ENCODE assay signal across 16 mouse cellular contexts in the genomic region with DNA sequence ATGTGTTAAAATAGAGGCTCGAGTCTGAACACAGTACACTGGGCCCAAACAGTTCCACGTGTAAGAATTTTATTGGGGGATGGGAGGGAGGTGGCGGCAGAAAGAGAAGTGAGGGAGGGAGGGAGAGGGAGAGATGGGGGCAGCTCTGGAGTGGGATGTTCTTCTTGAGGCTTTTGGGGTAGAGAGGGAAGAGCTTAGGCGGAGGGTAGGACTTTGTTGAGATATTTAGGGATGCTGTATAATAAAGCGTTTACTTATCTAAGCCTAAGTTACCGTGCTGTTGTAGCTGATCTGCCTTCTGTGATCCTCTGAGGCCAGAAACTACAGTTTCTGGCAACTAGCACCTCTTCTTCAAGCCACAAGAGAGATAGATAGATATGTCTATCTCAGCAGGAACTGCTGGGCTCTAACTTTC. TPM values are rescaled to one million over a fixed set of nuclear protein-coding genes. Genes with fewer than 3 reads are reported as not detected.
DNase-seq lines count a peak whose midpoint lies in the region; ATAC-seq and TF ChIP-seq lines count a peak whose summit lies in the region.
"Had no signal": no experiment of that assay in that cellular context is flagged by ENCODE, and none has a peak within 500 bp of the region (broad histone marks: within the 10 kb centered on the region; RNA-seq: fewer than 3 reads in every experiment).

No protein-coding gene starts in this region.

- no peaks in the 10 kb centered on the region for H3K27me3 ChIP-seq in stomach, embryonic 15.5 days (replicated peaks)
- no peaks in the 10 kb centered on the region for H3K27me3 ChIP-seq in stomach, postnatal 0 days (ENCODE audit: control insufficient read depth, insufficient read depth, low read length)
- 0 out of 2 replicates have a peak, but pooled peaks cover 2% of the 10 kb centered on the region for H3K27me3 ChIP-seq in liver, embryonic 13.5 days

- H3K36me3 ChIP-seq in stomach, embryonic 15.5 days = no peaks in the 10 kb centered on the region
- no peaks in the 10 kb centered on the region for H3K36me3 ChIP-seq in stomach, postnatal 0 days (ENCODE audit: control insufficient read depth, insufficient read depth, low read length)
- H3K36me3 ChIP-seq in liver, embryonic 13.5 days = peaks cover 8% of the 10 kb centered on the region; the same call in 1 of the 2 replicates

- no peak overlapping the region for H3K4me3 ChIP-seq in stomach, embryonic 15.5 days (replicated peaks)
- H3K4me3 ChIP-seq in stomach, postnatal 0 days (ENCODE audit: low read depth, low read length) = no peak overlapping the region
- no peak overlapping the region; the same call in 1 of the 2 replicates for H3K4me3 ChIP-seq in liver, embryonic 13.5 days (replicated peaks)
- no peak overlapping the region for H3K4me3 ChIP-seq in gastrocnemius, adult 2 months

- peak; percentile 12 for DNase-seq in embryo, embryonic 10.5 days (ENCODE audit: low spot score)
- DNase-seq in embryo, embryonic 10 days (ENCODE audit: low spot score) = no peak
- no peak for DNase-seq in stomach, postnatal 0 days (ENCODE audit: low spot score)
- DNase-seq in liver, embryonic 13.5 days = no peak
- DNase-seq in gastrocnemius, adult 2 months = no peak
- no peak for DNase-seq in cerebellum, adult 8-10 months

- WGBS in stomach, embryonic 15.5 days = 31% methylated on average over 6 of the region's 6 CpGs
- 38% methylated on average over 6 of the region's 6 CpGs for WGBS in stomach, postnatal 0 days
- WGBS in liver, embryonic 13.5 days (ENCODE audit: insufficient replicate concordance) = 12% methylated on average over 6 of the region's 6 CpGs

- no peak overlapping the region for H3K9ac ChIP-seq in stomach, embryonic 15.5 days
- no peak overlapping the region for H3K9ac ChIP-seq in stomach, postnatal 0 days (ENCODE audit: low read length)
- peak overlapping the region; percentile 49; the same call in 1 of the 2 replicates for H3K9ac ChIP-seq in liver, embryonic 13.5 days

- TF ChIP-seq EP300 in stomach, postnatal 0 days (optimal IDR thresholded peaks at IDR 0.05) = no peak

- ATAC-seq in stomach, embryonic 15.5 days (ENCODE audit: insufficient read depth, low FRiP score, low read depth) = no peak
- no peak for ATAC-seq in stomach, postnatal 0 days (ENCODE audit: low FRiP score, low TSS enrichment)
- ATAC-seq in liver, embryonic 13.5 days (ENCODE audit: low read depth) = no peak; the same call in 1 of the 2 replicates
- no peak for ATAC-seq in monocyte, adult 5-6 weeks (replicated peaks; ENCODE audit: insufficient number of reproducible peaks, low FRiP score, low TSS enrichment, poor library complexity, severe bottlenecking)

- 0 out of 2 replicates have a peak, but pooled peaks cover 11% of the 10 kb centered on the region for H3K4me1 ChIP-seq in stomach, embryonic 15.5 days
- no peaks in the 10 kb centered on the region for H3K4me1 ChIP-seq in stomach, postnatal 0 days (replicated peaks; ENCODE audit: control insufficient read depth, insufficient read depth)
- peaks cover 40% of the 10 kb centered on the region for H3K4me1 ChIP-seq in liver, embryonic 13.5 days (replicated peaks)

- no peak for TF ChIP-seq CTCF in stomach, postnatal 0 days (IDR thresholded peaks at IDR 0.05; ENCODE audit: low read depth)
- no peak for TF ChIP-seq CTCF in gastrocnemius, adult 2 months (IDR thresholded peaks at IDR 0.05)

- peak overlapping the region; percentile 19 for H3K4me2 ChIP-seq in stomach, embryonic 15.5 days
- no peak overlapping the region for H3K4me2 ChIP-seq in stomach, postnatal 0 days (replicated peaks; ENCODE audit: low read depth)
- peak overlapping the region; percentile 47 for H3K4me2 ChIP-seq in liver, embryonic 13.5 days

- H3K9me3 ChIP-seq in stomach, embryonic 15.5 days = no peaks in the 10 kb centered on the region
- H3K9me3 ChIP-seq in stomach, postnatal 0 days (ENCODE audit: control insufficient read depth, low read length) = no peaks in the 10 kb centered on the region
- no peaks in the 10 kb centered on the region for H3K9me3 ChIP-seq in liver, embryonic 13.5 days (replicated peaks)
- H3K9me3 ChIP-seq: embryonic facial prominence, embryonic 10.5 days had no signal

- no peak overlapping the region; the same call in 1 of the 2 replicates for H3K27ac ChIP-seq in stomach, embryonic 15.5 days
- no peak overlapping the region for H3K27ac ChIP-seq in stomach, postnatal 0 days (replicated peaks)
- H3K27ac ChIP-seq in liver, embryonic 13.5 days = no peak overlapping the region; the same call in 1 of the 2 replicates
- no peak overlapping the region for H3K27ac ChIP-seq in gastrocnemius, adult 2 months

- intact Hi-C loops in gastrocnemius, adult 2 months (cut with DNase I) = no loop called here

RNA-seq across cellular contexts. Expression of a gene that starts 0.7 kb away (rescaled TPM):
- polyA plus RNA-seq in stomach, embryonic 15.5 days (2015; fragmentation: Nextera tagmentation; extraction: Ambion mirVana) = 47.1 and 47.3 TPM in 2 replicates
- polyA plus RNA-seq in stomach, postnatal 0 days (2015; fragmentation: Nextera tagmentation; extraction: Ambion mirVana) = 23.8 and 23.9 TPM in 2 replicates
- polyA plus RNA-seq in liver, embryonic 13.5 days (2015; fragmentation: Nextera tagmentation; extraction: Ambion mirVana) = 23.8 TPM in 2 replicates
- total RNA-seq in gastrocnemius, adult 2 months (2021) = 1 to 10 TPM; 4.0 to 4.1 TPM
- 7.0 to 16.2 TPM (median 9.7 TPM) in 3 replicates for total RNA-seq in monocyte, adult 5-6 weeks (2017)

RNA-seq across cellular contexts. Expression of a gene that starts 1.2 kb away (rescaled TPM):
- 1.1 TPM in 2 replicates for polyA plus RNA-seq in stomach, embryonic 15.5 days (2015; fragmentation: Nextera tagmentation; extraction: Ambion mirVana)
- polyA plus RNA-seq in stomach, postnatal 0 days (2015; fragmentation: Nextera tagmentation; extraction: Ambion mirVana) = 0.67 and 1.4 TPM in 2 replicates
- polyA plus RNA-seq in liver, embryonic 13.5 days (2015; fragmentation: Nextera tagmentation; extraction: Ambion mirVana) = 0.24 and 0.44 TPM in 2 replicates
- under 1 TPM in 1 of 2 experiments, not detected in 1; 0.39 TPM for total RNA-seq in gastrocnemius, adult 2 months (2021)
- total RNA-seq in monocyte, adult 5-6 weeks (2017) = 0.97 TPM in 1 of 3 replicates, not detected in the others
- total RNA-seq: hematopoietic stem cell, adult 5-6 weeks had no signal

RNA-seq across cellular contexts. Expression of a gene that starts 18.5 kb away (rescaled TPM):
- 8.9 and 9.5 TPM in 2 replicates for polyA plus RNA-seq in stomach, embryonic 15.5 days (2015; fragmentation: Nextera tagmentation; extraction: Ambion mirVana)
- polyA plus RNA-seq in stomach, postnatal 0 days (2015; fragmentation: Nextera tagmentation; extraction: Ambion mirVana) = 5.6 and 6.2 TPM in 2 replicates
- 6.1 and 7.9 TPM in 2 replicates for polyA plus RNA-seq in liver, embryonic 13.5 days (2015; fragmentation: Nextera tagmentation; extraction: Ambion mirVana)
- 10 to 100 TPM; 17.3 to 19.0 TPM for total RNA-seq in gastrocnemius, adult 2 months (2021)
- total RNA-seq in monocyte, adult 5-6 weeks (2017) = 45.8 to 71.9 TPM (median 49.6 TPM) in 3 replicates

RNA-seq across cellular contexts. Expression of a gene that starts 26.7 kb away (rescaled TPM):
- polyA plus RNA-seq in stomach, embryonic 15.5 days (2015; fragmentation: Nextera tagmentation; extraction: Ambion mirVana) = 0.17 TPM in 1 of 2 replicates, not detected in the other
- 0.10 and 0.12 TPM in 2 replicates for polyA plus RNA-seq in stomach, postnatal 0 days (2015; fragmentation: Nextera tagmentation; extraction: Ambion mirVana)
- not detected in 2 replicates for polyA plus RNA-seq in liver, embryonic 13.5 days (2015; fragmentation: Nextera tagmentation; extraction: Ambion mirVana)
- total RNA-seq in gastrocnemius, adult 2 months (2021) = not detected
- total RNA-seq in monocyte, adult 5-6 weeks (2017) = 0.43 TPM in 1 of 3 replicates, not detected in the others
- total RNA-seq: ES-E14; gastrocnemius, adult 18-20 months; hematopoietic stem cell, adult 5-6 weeks; left cerebral cortex, postnatal 4 days had no signal
- polyA plus RNA-seq: embryonic facial prominence, embryonic 10.5 days; heart, embryonic 11.5 days; stomach, embryonic 16.5 days had no signal

RNA-seq across cellular contexts. Expression of a gene that starts 41.3 kb away (rescaled TPM):
- 0.21 and 0.23 TPM in 2 replicates for polyA plus RNA-seq in stomach, embryonic 15.5 days (2015; fragmentation: Nextera tagmentation; extraction: Ambion mirVana)
- 0.29 and 0.38 TPM in 2 replicates for polyA plus RNA-seq in stomach, postnatal 0 days (2015; fragmentation: Nextera tagmentation; extraction: Ambion mirVana)
- 0.24 and 0.36 TPM in 2 replicates for polyA plus RNA-seq in liver, embryonic 13.5 days (2015; fragmentation: Nextera tagmentation; extraction: Ambion mirVana)
- total RNA-seq in gastrocnemius, adult 2 months (2021) = not detected
- 25.8 to 50.1 TPM (median 35.3 TPM) in 3 replicates for total RNA-seq in monocyte, adult 5-6 weeks (2017)
- total RNA-seq: ES-E14; gastrocnemius, adult 18-20 months; layer of hippocampus, postnatal 25 days; left cerebral cortex, postnatal 4 days had no signal
- polyA plus RNA-seq: embryonic facial prominence, embryonic 10.5 days had no signal
